Mouse (Mus musculus) bone marrow macrophage, adult 2 months (primary cell): ENCODE results near the gene Tnfrsf25.

Experiments used
- CTCF ChIP-seq: IDR thresholded peaks from 2 replicates; pipeline ENCODE4 v1.5.1; 2012; ENCODE audit warnings: low read depth, mild to moderate bottlenecking, low read length, moderate library complexity
- POLR2A ChIP-seq: IDR thresholded peaks from 2 replicates; pipeline ENCODE4 v1.6.1; 2012; ENCODE audit warnings: mild to moderate bottlenecking, low read depth, low read length, borderline replicate concordance

DNA sequence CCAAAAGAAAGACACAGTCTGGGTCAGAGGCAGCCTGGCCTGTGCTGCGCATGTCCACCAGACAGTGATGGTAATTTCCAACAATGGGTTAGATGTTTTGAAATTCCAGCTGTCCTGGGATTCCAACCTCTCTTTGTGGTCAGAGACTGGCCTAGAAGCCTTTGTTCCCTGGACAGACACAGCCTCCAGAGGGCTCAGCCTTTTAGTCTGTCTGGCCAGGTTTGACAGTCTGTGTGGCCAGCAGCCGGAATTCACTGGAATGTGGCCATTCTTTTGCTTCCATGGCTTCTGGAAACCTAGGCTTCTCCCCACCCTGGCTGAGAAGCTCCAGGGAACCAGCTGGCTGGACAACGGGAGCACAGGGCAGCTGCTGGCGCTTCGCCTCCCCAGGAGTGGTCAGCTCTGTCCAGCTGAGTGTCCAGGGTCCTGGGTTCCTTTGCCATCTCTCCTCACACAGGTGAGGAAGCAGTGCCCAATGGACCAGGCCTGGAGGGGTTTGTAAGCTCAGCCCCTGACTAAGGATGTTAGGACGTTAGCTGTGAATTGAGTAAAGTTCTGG is 47.5 kb upstream of the Tnfrsf25 start:
- TF ChIP-seq CTCF (no peak), POLR2A (no peak)
